Comparison of ENCODE assay signal across 16 mouse cellular contexts in genomic region chr14:84175446-84175845, GRCm38 (mm10).
DNase-seq lines count a peak whose midpoint lies in the region; TF ChIP-seq lines count a peak whose summit lies in the region.
"Had no signal": no experiment of that assay in that cellular context is flagged by ENCODE, and none has a peak within 500 bp of the region (broad histone marks: within the 10 kb centered on the region; RNA-seq: fewer than 3 reads in every experiment).

No protein-coding gene starts in this region.

- H3K4me1 ChIP-seq in kidney, adult 2 months (ENCODE audit: control insufficient read depth, insufficient read depth, low read length) = no peaks in the 10 kb centered on the region
- H3K4me1 ChIP-seq: forebrain, embryonic 15.5 days; neural tube, embryonic 13.5 days had no signal

- DNase-seq in brain, adult 2 months (ENCODE audit: low read depth, low spot score) = peak; percentile 77
- DNase-seq in frontal cortex, postnatal 14 days (ENCODE audit: low spot score in 2 of 2) = peak; percentile 4 to 10
- DNase-seq in layer of hippocampus, postnatal 14 days (ENCODE audit: low spot score in 2 of 2) = peak; percentile 13 to 72
- peak; percentile 29 to 36 for DNase-seq in right cerebral cortex, adult 2 months (ENCODE audit: low spot score in 2 of 2)
- DNase-seq in kidney, adult 2 months = no peak
- DNase-seq in urinary bladder, postnatal 25 days (ENCODE audit: low spot score) = no peak
- no peak for DNase-seq in heart, postnatal 4 days
- DNase-seq in gastrocnemius, postnatal 36 days = no peak
- DNase-seq: cerebellum, adult 8-10 months; kidney, postnatal 10 days; lung, postnatal 14 days; thymus, postnatal 36 days had no signal

- WGBS in kidney, adult 2 months = 89% methylated on average over 4 of the region's 4 CpGs

- H3K36me3 ChIP-seq in kidney, adult 2 months (ENCODE audit: control insufficient read depth, insufficient read depth, low read length) = no peaks in the 10 kb centered on the region
- H3K36me3 ChIP-seq: forebrain, embryonic 15.5 days; neural tube, embryonic 13.5 days had no signal

- H3K4me3 ChIP-seq in kidney, adult 2 months (ENCODE audit: insufficient read depth, low read depth, low read length) = no peak overlapping the region
- H3K4me3 ChIP-seq: forebrain, embryonic 15.5 days; neural tube, embryonic 13.5 days had no signal

- TF ChIP-seq CTCF in kidney, adult 2 months (conservative IDR thresholded peaks at IDR 0.05; ENCODE audit: insufficient read depth, insufficient read length, low read depth, low read length) = no peak

- TF ChIP-seq POLR2A in kidney, adult 2 months (IDR thresholded peaks at IDR 0.05; ENCODE audit: low read depth, low read length) = no peak

- H3K27me3 ChIP-seq in kidney, adult 2 months (replicated peaks; ENCODE audit: control insufficient read depth, insufficient read depth, low read length) = no peaks in the 10 kb centered on the region
- H3K27me3 ChIP-seq: forebrain, embryonic 15.5 days; neural tube, embryonic 13.5 days had no signal

- no peak overlapping the region for H3K27ac ChIP-seq in kidney, adult 2 months (ENCODE audit: insufficient read depth, low read depth, low read length)
- H3K27ac ChIP-seq: forebrain, embryonic 15.5 days; hindbrain, embryonic 14.5 days; neural tube, embryonic 13.5 days; stomach, postnatal 0 days had no signal

- intact Hi-C loops in gastrocnemius, postnatal 36 days (cut with DNase I) = no loop called here

Comparison
In these comparisons a context has a peak if more than half of its experiments do, and no peak if none do; other contexts are left out.
1. DNase-seq: peak in brain, adult 2 months (single experiment), frontal cortex, postnatal 14 days (2 of 2), layer of hippocampus, postnatal 14 days (2 of 2) and right cerebral cortex, adult 2 months (2 of 2); none in kidney, adult 2 months (single experiment), urinary bladder, postnatal 25 days (single experiment), heart, postnatal 4 days (single experiment) and gastrocnemius, postnatal 36 days (0 of 2).